Mouse (Mus musculus) mouse embryonic stem cell (cell line): ENCODE measurements around the gene 1520401A03Rik.

Source experiments
- in situ Hi-C, 2 experiments: fragments of 300-500 bp; cut with MboI; formaldehyde crosslinking; loops; 1 replicate in 1 of 2; 3 replicates in 1 of 2; pipeline ENCODE4 v1.14.3; 2019 to 2020; ENCODE audit warnings: low sequenced_read_pairs in 2 of 2, low pct_unique_long_range_greater_than_20kb in 1 of 2, mixed read lengths in 1 of 2; ENCODE audit not compliant: unreplicated experiment in 1 of 2

1520401A03Rik gene

GRCm38 (mm10) chr17:23745301-23746251 lies 23.0 kb upstream of the 1520401A03Rik start, which contains the start of gene Kremen2:
Gene Kremen2, minus strand, starts transcription at chr17:23745833.
- in situ Hi-C loops: no loop called here

- in situ Hi-C loops: no loop called here
These were observed 22.1 kb upstream of the 1520401A03Rik start for GRCm38 (mm10) chr17:23744651-23745050.

GRCm38 (mm10) chr17:23744076-23744475 lies 21.5 kb upstream of the 1520401A03Rik start:
- in situ Hi-C loops: no loop called here

- in situ Hi-C loops: no loop called here
These were observed 20.4 kb upstream of the 1520401A03Rik start for GRCm38 (mm10) chr17:23742941-23743340.

- in situ Hi-C loops: no loop called here
These were observed 19.7 kb upstream of the 1520401A03Rik start for GRCm38 (mm10) chr17:23742210-23742793.

GRCm38 (mm10) chr17:23741359-23742209 lies 19.0 kb upstream of the 1520401A03Rik start:
- in situ Hi-C loops: no loop called here

GRCm38 (mm10) chr17:23740598-23741021 lies 18.0 kb upstream of the 1520401A03Rik start, which contains the start of gene Paqr4:
Gene Paqr4, minus strand, starts transcription at chr17:23740867.
- in situ Hi-C loops: no loop called here

- in situ Hi-C loops: no loop called here
These were observed 17.6 kb upstream of the 1520401A03Rik start for GRCm38 (mm10) chr17:23740136-23740584.

GRCm38 (mm10) chr17:23739202-23740135 lies 16.9 kb upstream of the 1520401A03Rik start:
- in situ Hi-C loops: no loop called here

GRCm38 (mm10) chr17:23738836-23739201 lies 16.2 kb upstream of the 1520401A03Rik start:
- in situ Hi-C loops: no loop called here

GRCm38 (mm10) chr17:23737493-23738445 lies 15.2 kb upstream of the 1520401A03Rik start:
- in situ Hi-C loops: no loop called here

GRCm38 (mm10) chr17:23734341-23734740 lies 11.8 kb upstream of the 1520401A03Rik start:
- in situ Hi-C loops: no loop called here

GRCm38 (mm10) chr17:23730441-23730840 lies 7.9 kb upstream of the 1520401A03Rik start:
- in situ Hi-C loops: no loop called here

GRCm38 (mm10) chr17:23726758-23727142 lies 4.2 kb upstream of the 1520401A03Rik start:
- in situ Hi-C loops: no loop called here

GRCm38 (mm10) chr17:23725999-23726757 lies 3.6 kb upstream of the 1520401A03Rik start, which contains the start of gene Pkmyt1:
Gene Pkmyt1, plus strand, starts transcription at chr17:23726336.
- in situ Hi-C loops: no loop called here

GRCm38 (mm10) chr17:23725477-23725876 lies 2.9 kb upstream of the 1520401A03Rik start:
- in situ Hi-C loops: no loop called here
